Mouse (Mus musculus): ENCODE data around the gene Sema7a. TPM values are rescaled to one million over a fixed set of nuclear protein-coding genes. Genes with fewer than 3 reads are reported as not detected.

Sema7a gene
- polyA plus RNA-seq, 1 experiment from 2014 or later, result not detected

GRCm38 (mm10) chr9:57989309-57989708, 49.4 kb downstream of the Sema7a start:
- no peaks in the 10 kb centered on the region for H3K36me3 ChIP-seq
- ATAC-seq (ENCODE audit: low read depth) (no peak), DNase-seq (no peak)
- no peak overlapping the region for H3K9ac ChIP-seq
- H3K27me3 ChIP-seq, result peaks cover 4% of the 10 kb centered on the region; the same call in 1 of the 2 replicates
- H3K4me1 ChIP-seq (replicated peaks), result no peaks in the 10 kb centered on the region
- 59% methylated on average over 6 of the region's 6 CpGs for WGBS (ENCODE audit: insufficient replicate concordance)
- no peak overlapping the region for H3K4me3 ChIP-seq (replicated peaks)
- H3K9me3 ChIP-seq (replicated peaks), result no peaks in the 10 kb centered on the region
- H3K27ac ChIP-seq, result no peak overlapping the region
- no peak overlapping the region for H3K4me2 ChIP-seq

DNA sequence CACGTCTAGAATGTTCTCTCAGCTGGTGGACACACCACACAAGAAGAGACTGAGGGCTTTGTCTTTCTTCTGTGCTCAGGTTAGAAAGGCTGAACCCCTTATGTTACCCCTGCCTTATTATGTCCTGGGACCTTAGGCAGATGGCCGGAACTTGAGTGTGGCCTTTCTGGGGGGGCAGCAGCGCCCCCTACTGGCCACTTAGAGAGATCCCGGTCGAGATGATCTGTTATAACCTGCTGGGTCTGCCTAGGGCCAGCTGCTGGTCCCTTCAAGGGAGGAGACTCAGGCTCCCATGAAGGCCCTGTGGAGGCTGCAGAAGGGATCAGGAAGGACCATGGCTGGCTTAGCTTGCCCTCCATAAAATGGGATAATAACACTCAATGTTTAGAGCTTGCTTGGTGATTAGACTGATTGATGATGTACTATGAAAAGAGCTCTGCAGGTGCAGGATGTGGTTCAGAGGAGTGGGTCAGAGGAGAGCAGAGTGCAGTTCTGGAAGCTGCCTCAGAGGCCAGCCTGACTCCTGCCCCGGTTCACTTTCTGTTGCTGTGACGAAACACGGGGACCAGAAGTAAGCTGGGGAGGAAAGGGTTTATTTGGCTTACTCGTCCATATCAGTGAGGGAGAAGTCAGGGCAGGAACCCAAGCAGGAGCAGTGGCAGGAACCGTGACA, 50.7 kb downstream of the Sema7a start:
- H3K27ac ChIP-seq, result no peak overlapping the region
- H3K27me3 ChIP-seq, result peaks cover 8% of the 10 kb centered on the region; the same call in 1 of the 2 replicates
- H3K36me3 ChIP-seq, result no peaks in the 10 kb centered on the region
- no peak for DNase-seq
- no peaks in the 10 kb centered on the region for H3K4me1 ChIP-seq (replicated peaks)
- no peaks in the 10 kb centered on the region for H3K9me3 ChIP-seq (replicated peaks)
- no peak overlapping the region for H3K9ac ChIP-seq
- H3K4me3 ChIP-seq (replicated peaks), result no peak overlapping the region
- ATAC-seq (ENCODE audit: low read depth), result no peak
- no peak overlapping the region for H3K4me2 ChIP-seq
- WGBS (ENCODE audit: insufficient replicate concordance), result 25% methylated on average over 10 of the region's 10 CpGs

DNA sequence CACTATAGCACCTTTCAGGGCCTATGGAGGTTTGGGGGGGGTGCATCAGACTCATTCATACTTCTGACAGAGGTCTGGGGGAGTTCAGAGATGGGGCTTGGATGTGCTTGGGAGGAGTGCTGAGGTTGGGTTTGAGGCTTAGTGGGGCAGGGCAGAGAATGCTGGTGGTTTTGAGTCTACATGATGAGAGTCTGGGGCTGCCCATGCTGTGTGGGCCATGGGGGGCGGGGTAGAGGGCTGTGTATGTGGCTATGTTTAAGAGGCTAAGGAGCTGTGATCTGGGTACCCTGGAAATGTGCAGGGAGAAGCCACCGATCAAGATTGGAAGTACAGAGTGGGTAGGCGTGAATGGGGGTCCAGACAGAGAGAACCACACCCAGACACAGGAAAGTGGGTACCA, 52.1 kb downstream of the Sema7a start:
- WGBS (ENCODE audit: insufficient replicate concordance), result 47% methylated on average over 3 of the region's 3 CpGs
- no peak for DNase-seq
- H3K36me3 ChIP-seq, result no peaks in the 10 kb centered on the region

DNA sequence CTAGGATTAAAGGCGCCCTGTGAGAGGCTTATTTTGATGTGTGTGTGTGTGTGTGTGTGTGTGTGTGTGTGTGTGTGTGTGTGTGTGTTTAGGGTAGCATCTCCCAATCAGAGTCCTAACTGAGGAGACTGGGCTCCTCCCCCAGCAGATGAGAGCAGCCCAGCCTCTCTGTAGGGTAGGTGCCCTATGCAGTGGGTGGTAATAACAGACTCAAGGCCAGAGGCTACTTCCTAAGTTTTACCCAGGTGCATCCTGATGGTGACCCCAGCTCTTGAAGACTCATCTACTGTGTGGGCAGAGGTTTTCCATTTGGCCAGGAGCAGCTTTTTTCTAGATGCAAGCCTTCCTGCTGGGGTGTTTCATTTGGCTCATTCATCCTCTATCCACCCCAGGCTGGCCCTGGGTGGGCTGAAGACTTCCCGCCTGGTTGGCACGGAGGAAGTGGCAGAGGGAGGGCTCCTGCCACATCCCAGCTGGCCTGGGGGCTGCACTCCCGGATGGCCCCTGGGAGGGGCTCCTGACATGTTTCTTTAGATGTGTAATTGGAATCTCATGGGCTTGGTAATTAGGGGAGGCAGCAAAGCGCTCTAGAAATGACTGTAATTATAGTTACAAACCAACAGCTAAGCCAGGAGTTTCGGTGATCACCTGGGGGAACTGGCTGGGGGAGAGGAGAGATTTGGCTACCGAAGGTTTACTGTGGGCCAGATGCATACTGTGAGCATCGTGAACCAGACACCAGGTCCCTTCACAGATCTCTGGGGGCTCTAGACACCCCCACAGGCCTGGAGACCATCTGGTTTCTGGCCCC, 53.1 kb downstream of the Sema7a start:
- Histone ChIP-seq H3K36me3 (no peaks in the 10 kb centered on the region), H3K9me3 (replicated peaks) (no peaks in the 10 kb centered on the region), H3K4me2 (no peak overlapping the region), H3K4me3 (replicated peaks) (no peak overlapping the region), H3K27me3 (peaks cover 25% of the 10 kb centered on the region), H3K27ac (no peak overlapping the region), H3K9ac (no peak overlapping the region), H3K4me1 (replicated peaks) (peaks cover 5% of the 10 kb centered on the region)
- ATAC-seq (ENCODE audit: low read depth) (no peak), DNase-seq (no peak)
- 45% methylated on average over 8 of the region's 8 CpGs for WGBS (ENCODE audit: insufficient replicate concordance)

More for the DNA sequence above, 52.1 kb downstream of the Sema7a start:
- no peak overlapping the region for H3K27ac ChIP-seq
- H3K27me3 ChIP-seq, result peaks cover 17% of the 10 kb centered on the region
- H3K9me3 ChIP-seq (replicated peaks), result no peaks in the 10 kb centered on the region
- H3K4me1 ChIP-seq (replicated peaks), result no peaks in the 10 kb centered on the region
- H3K4me2 ChIP-seq, result no peak overlapping the region
- H3K4me3 ChIP-seq (replicated peaks), result no peak overlapping the region
- no peak overlapping the region for H3K9ac ChIP-seq
- ATAC-seq (ENCODE audit: low read depth), result no peak

DNA sequence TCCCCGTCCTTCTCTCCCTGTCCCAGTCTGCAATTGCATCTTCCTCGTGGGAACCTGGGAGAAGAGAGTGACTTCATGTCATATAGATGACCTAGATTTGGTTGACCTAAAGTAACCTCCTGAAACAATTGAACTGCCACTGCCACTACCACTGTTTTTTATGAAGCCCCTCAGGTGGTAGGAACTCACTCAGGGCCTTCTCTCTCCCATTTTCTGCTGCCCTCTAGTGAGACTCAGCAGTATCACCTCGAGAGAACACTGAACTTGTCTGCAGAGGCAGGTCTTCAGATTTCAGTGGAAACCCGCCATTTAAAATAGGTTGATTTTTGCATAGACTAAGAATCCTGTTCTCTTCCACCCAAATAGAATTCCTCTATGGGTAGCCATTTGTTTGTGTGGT, 55.4 kb downstream of the Sema7a start:
- Histone ChIP-seq H3K36me3 (no peaks in the 10 kb centered on the region), H3K27me3 (peaks cover 27% of the 10 kb centered on the region), H3K9me3 (replicated peaks) (no peaks in the 10 kb centered on the region), H3K27ac (no peak overlapping the region), H3K4me3 (replicated peaks) (no peak overlapping the region), H3K4me1 (replicated peaks) (peaks cover 6% of the 10 kb centered on the region), H3K4me2 (no peak overlapping the region), H3K9ac (no peak overlapping the region)
- DNase-seq (no peak), ATAC-seq (ENCODE audit: low read depth) (no peak)
- WGBS (ENCODE audit: insufficient replicate concordance), result 25% methylated on average over 4 of the region's 4 CpGs

GRCm38 (mm10) chr9:57997511-57998031, 57.7 kb downstream of the Sema7a start:
- H3K9me3 ChIP-seq (replicated peaks), result no peaks in the 10 kb centered on the region
- H3K27ac ChIP-seq, result no peak overlapping the region
- peaks cover 6% of the 10 kb centered on the region for H3K4me1 ChIP-seq (replicated peaks)
- peak overlapping the region; percentile 61 for H3K4me2 ChIP-seq
- no peak for ATAC-seq (ENCODE audit: low read depth)
- H3K27me3 ChIP-seq, result peaks cover 27% of the 10 kb centered on the region
- peak; percentile 2 for DNase-seq
- peak overlapping the region; percentile 32 for H3K4me3 ChIP-seq (replicated peaks)
- no peak overlapping the region for H3K9ac ChIP-seq
- no peaks in the 10 kb centered on the region for H3K36me3 ChIP-seq
- WGBS (ENCODE audit: insufficient replicate concordance), result 17% methylated on average over 13 of the region's 13 CpGs

DNA sequence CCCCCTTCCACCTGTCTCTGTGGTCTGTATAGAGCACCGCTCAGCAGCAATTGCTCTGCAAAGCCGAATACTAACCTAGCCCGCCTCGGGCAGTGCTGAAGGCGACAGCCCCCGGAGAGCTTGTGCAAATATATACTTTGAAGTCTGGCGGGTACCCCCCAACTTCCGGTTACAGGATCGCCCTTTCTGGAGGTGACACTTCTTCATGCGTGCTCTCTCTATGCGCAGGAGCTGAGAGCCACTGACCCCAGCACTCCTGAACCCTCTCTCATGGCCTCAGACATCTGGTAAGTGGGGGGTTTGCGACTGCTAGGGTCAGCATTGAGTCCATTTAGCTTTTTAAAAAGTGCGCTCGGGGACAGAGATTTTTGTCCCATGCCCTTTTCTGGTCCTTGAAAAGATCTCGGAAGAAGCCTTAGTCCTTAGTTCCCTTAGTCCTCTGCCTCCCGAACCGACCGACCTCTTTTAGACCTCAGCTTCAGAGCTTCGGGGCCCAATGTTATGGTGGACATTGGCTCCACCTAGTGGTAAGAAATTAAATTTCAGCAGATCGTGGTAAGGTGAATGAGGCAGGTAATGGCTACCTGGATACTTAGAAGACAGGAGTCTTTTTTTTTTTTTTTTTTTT, 58.2 kb downstream of the Sema7a start:
- no peaks in the 10 kb centered on the region for H3K36me3 ChIP-seq
- peaks cover 6% of the 10 kb centered on the region for H3K4me1 ChIP-seq (replicated peaks)
- H3K9me3 ChIP-seq (replicated peaks), result no peaks in the 10 kb centered on the region
- H3K27ac ChIP-seq, result no peak overlapping the region
- WGBS (ENCODE audit: insufficient replicate concordance), result under 1% methylated on average over 20 of the region's 20 CpGs
- DNase-seq (peak; percentile 22), ATAC-seq (ENCODE audit: low read depth) (peak; percentile 58; the same call in 1 of the 2 replicates)
- peaks cover 29% of the 10 kb centered on the region for H3K27me3 ChIP-seq
- H3K9ac ChIP-seq, result no peak overlapping the region
- H3K4me2 ChIP-seq, result peak overlapping the region; percentile 61
- H3K4me3 ChIP-seq (replicated peaks), result peak overlapping the region; percentile 32

- DNase-seq, result no peak
- Histone ChIP-seq H3K4me2 (no peak overlapping the region), H3K9ac (no peak overlapping the region), H3K9me3 (replicated peaks) (no peaks in the 10 kb centered on the region), H3K4me3 (replicated peaks) (no peak overlapping the region), H3K27ac (no peak overlapping the region), H3K36me3 (no peaks in the 10 kb centered on the region), H3K4me1 (replicated peaks) (peaks cover 6% of the 10 kb centered on the region), H3K27me3 (peaks cover 29% of the 10 kb centered on the region)
- no peak for ATAC-seq (ENCODE audit: low read depth)
- WGBS (ENCODE audit: insufficient replicate concordance), result 50% methylated on average over 2 of the region's 2 CpGs
Measured at GRCm38 (mm10) chr9:57998685-57999084, 58.8 kb downstream of the Sema7a start.

GRCm38 (mm10) chr9:57999676-58000075, 59.8 kb downstream of the Sema7a start:
- H3K27ac ChIP-seq, result no peak overlapping the region
- no peak overlapping the region for H3K4me3 ChIP-seq (replicated peaks)
- ATAC-seq (ENCODE audit: low read depth) (no peak), DNase-seq (no peak)
- peaks cover 26% of the 10 kb centered on the region for H3K27me3 ChIP-seq
- no peaks in the 10 kb centered on the region for H3K9me3 ChIP-seq (replicated peaks)
- no peak overlapping the region for H3K9ac ChIP-seq
- H3K4me1 ChIP-seq (replicated peaks), result peaks cover 6% of the 10 kb centered on the region
- WGBS (ENCODE audit: insufficient replicate concordance), result 39% methylated on average over 2 of the region's 2 CpGs
- H3K4me2 ChIP-seq, result no peak overlapping the region
- H3K36me3 ChIP-seq, result no peaks in the 10 kb centered on the region

DNA sequence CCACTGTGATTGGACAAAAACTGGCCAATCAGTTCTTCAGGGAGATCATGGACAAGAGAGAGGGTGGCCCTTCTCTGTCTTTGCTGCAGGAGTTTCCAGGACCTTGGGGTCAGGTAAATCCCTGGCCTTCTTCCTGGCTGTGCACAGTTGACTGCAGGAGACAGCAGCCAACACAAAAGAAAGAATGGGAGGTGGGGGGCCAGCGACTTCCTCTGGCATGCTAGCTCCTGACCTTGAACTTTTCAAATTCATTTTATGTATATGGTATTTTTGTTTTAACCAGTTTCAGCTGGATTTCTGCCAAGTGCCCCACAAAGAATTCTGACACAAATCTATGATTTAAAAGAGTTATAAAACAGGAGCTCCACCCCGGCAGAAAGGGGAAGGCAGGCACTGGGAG, 63.4 kb downstream of the Sema7a start:
- Histone ChIP-seq H3K4me1 (replicated peaks) (no peaks in the 10 kb centered on the region), H3K36me3 (no peaks in the 10 kb centered on the region), H3K27me3 (peaks cover 6% of the 10 kb centered on the region; the same call in 1 of the 2 replicates), H3K9me3 (replicated peaks) (no peaks in the 10 kb centered on the region), H3K27ac (no peak overlapping the region), H3K4me2 (no peak overlapping the region), H3K9ac (no peak overlapping the region), H3K4me3 (replicated peaks) (no peak overlapping the region)
- DNase-seq (no peak), ATAC-seq (ENCODE audit: low read depth) (no peak)
- WGBS (ENCODE audit: insufficient replicate concordance), result 28% methylated on average over 2 of the region's 2 CpGs

GRCm38 (mm10) chr9:58005753-58006461, 66.0 kb downstream of the Sema7a start, which contains the start of gene Cyp11a1:
TSS of gene Cyp11a1 (plus strand) at chr9:58006411.
- WGBS (ENCODE audit: insufficient replicate concordance), result 53% methylated on average over 16 of the region's 16 CpGs
- Histone ChIP-seq H3K9me3 (replicated peaks) (no peaks in the 10 kb centered on the region), H3K4me1 (replicated peaks) (no peaks in the 10 kb centered on the region), H3K27me3 (0 out of 2 replicates have a peak, but pooled peaks cover 2% of the 10 kb centered on the region), H3K4me2 (no peak within 1 kb of the TSS), H3K9ac (no peak within 1 kb of the TSS), H3K27ac (no peak within 1 kb of the TSS), H3K36me3 (no peaks in the 10 kb centered on the region), H3K4me3 (replicated peaks) (no peak within 1 kb of the TSS)
- ATAC-seq (ENCODE audit: low read depth) (no peak), DNase-seq (no peak)
